Mouse (Mus musculus): ENCODE results near the gene Farp2. TPM values are rescaled to one million over a fixed set of nuclear protein-coding genes. Genes with fewer than 3 reads are reported as not detected.
"Not testable (repeated sequence)": the region's sequence is repeated elsewhere in the genome, so short reads cannot be mapped to it uniquely, and the experiment has no call there.

Gene Farp2
- total RNA-seq, 2 experiments from 2014 or later: 11.7 to 12.9 TPM

DNA sequence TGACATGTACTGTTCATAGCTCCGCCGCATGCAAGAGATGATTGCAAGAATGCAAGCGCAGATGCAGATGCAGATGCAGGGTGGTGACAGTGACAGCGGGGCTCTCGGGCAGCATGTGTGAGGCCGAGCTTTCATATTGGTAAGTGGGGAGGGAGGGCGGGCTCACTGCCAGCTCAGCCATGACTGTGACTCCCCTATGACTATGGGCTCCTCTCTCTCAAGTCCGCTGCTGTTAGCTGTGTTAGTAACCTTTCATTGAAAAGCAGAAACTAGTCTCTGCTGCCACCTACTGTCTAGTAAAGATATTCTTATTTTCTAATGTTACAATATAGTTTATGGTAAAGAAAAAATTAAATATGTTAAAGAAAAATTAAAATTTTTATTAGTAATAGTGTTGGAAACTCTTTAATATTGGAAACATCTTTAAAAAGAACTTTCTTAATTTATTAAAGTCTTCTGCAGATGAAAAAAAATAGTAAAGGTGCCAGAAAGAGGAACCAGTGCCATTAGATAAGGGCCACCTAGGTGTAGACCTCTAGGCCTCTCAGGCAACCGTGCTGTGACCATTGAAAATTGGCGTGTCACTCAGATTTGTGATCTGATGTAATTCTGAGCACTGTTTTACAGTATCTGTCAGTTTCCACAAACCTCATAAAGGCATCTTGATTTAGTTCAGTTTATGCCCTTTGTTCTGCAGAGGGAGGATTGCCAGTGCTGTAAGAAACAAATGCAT is 4.8 kb upstream of the Farp2 start:
- no peak for DNase-seq (ENCODE audit: extremely low spot score in 1 of 2, low spot score in 2 of 2)
- intact Hi-C loops (cut with DNase I): loop anchor here (2.0 to 5.0 kb wide), 2 partner anchors 65 to 332 kb away; no protein-coding TSS in a partner anchor
- no peak overlapping the region for H3K27ac ChIP-seq

DNA sequence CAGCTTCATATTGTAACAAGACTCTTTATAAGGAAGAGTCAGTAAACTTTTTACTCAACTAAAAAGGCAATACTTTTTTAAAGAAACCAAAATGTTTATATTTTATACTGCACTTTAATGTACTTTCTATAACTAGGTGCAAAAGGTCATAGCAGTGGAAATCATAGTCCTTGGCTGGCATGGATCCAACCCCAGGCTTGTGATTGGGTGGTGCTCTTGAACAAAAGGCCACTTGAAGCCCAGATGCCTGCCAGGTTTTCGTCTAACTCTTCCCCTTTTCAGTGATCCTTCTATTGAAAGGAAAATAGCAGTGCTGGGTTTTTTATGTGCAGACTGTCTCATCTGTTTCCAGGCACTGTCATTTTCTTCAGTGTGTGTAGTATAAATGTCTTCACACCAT is 3.3 kb upstream of the Farp2 start:
- intact Hi-C loops (cut with DNase I): loop anchor here (5.0 kb wide), 1 partner anchor 66 kb away; no protein-coding TSS in a partner anchor
- DNase-seq (ENCODE audit: extremely low spot score in 1 of 2, low spot score in 2 of 2); H3K4me3 ChIP-seq; H3K27ac ChIP-seq: not testable (repeated sequence)

More for the DNA sequence above, 4.8 kb upstream of the Farp2 start:
- no peak overlapping the region for H3K4me3 ChIP-seq
- TF ChIP-seq CTCF (IDR thresholded peaks at IDR 0.05): peak; percentile 70

DNA sequence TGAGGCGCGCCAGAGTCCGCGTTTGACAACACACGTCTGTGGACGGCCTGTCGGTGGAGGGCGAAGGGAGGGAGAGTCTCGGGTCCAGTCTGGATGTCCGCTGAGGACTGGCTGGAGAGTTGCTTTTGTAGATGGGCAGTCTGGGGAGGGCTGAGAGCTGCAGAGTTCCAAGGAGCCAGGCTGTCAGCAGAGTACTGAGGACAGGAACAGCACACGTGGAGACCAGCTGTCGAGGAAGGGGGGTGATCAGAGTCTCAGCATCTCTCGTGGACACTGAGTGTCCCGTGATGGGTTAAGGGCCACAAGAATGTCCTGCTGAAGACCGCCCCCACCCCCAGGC is 442 bp downstream of the Farp2 start:
- no peak for DNase-seq (ENCODE audit: extremely low spot score in 1 of 2, low spot score in 2 of 2)
- Histone ChIP-seq H3K27ac (peak overlapping the region; percentile 85), H3K4me3 (peak overlapping the region; percentile 84)
- no peak for TF ChIP-seq CTCF (IDR thresholded peaks at IDR 0.05)
- intact Hi-C loops (cut with DNase I): loop anchor here (5.0 to 10.0 kb wide), 5 partner anchors 120 to 290 kb away; partner anchors contain the start of genes Dtymk, Ing5, Pask and Ppp1r7

DNA sequence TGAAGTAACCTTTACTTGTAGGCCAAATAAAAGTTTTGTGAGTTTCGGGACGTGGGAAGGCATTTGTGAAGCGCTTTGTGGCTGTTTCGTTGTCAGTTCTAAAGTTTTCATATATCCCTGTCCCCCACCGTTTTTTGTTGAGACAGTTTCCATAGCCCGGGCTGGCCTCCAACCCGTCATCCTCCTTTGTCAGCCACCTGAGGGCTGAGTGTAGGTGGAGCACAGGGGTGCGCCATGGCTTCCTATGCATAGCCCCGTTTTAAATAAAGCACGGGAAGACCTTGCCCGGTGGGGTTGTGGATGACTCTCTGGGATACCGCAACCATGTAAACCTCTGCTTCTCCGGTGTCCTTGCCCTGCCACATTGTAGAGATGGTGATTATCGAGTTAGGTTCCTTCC is 1.3 kb downstream of the Farp2 start:
- H3K27ac ChIP-seq: no peak overlapping the region
- DNase-seq (ENCODE audit: extremely low spot score in 1 of 2, low spot score in 2 of 2): no peak
- no peak for TF ChIP-seq CTCF (IDR thresholded peaks at IDR 0.05)
- intact Hi-C loops (cut with DNase I): loop anchor here (5.0 to 10.0 kb wide), 5 partner anchors 119 to 289 kb away; partner anchors contain the start of genes Dtymk, Ing5, Pask and Ppp1r7
- H3K4me3 ChIP-seq: no peak overlapping the region

DNA sequence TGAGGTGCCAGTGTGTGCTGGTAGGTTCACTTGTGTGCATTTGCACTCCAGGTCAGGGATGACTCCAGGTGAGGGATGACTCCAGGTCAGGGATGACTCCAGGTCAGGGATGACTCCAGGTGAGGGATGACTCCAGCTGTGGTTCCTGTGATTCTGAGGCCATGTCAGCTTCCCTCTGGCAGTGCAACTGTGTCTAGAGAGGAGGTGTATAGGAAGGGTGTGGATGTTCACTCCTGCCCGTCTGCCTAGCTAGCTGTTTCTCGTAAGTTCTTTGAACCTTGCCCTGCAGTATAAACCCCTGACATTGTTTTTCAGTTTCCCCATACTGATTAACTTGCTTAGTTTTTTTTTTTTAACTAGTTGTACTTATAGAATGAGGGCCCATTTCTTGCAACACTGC is 9.6 kb downstream of the Farp2 start:
- intact Hi-C loops (cut with DNase I): no loop called here
- no peak for DNase-seq (ENCODE audit: extremely low spot score in 1 of 2, low spot score in 2 of 2)
- Histone ChIP-seq H3K4me3 (no peak overlapping the region), H3K27ac (no peak overlapping the region)
- no peak for TF ChIP-seq CTCF (IDR thresholded peaks at IDR 0.05)

DNA sequence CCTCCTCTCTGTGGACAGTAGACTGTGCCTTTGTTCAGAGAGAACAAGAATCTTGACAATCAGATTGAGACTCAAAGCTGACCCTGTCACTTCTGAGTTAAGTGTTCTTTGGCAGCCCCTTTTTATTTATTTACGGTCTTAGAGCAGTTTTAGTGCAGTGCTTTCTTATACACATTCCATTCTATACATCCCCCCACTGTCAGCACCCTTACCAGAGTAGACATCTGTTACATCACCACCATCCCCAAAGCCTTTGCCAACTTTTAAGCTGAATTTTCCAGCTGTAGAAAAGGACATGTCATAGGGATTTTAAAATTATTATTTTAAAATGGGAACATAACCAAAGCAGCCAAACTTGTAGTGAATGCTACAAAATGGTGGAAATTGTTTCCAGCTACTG is 10.4 kb downstream of the Farp2 start:
- DNase-seq (ENCODE audit: extremely low spot score in 1 of 2, low spot score in 2 of 2): no peak
- Histone ChIP-seq H3K4me3 (no peak overlapping the region), H3K27ac (no peak overlapping the region)
- intact Hi-C loops (cut with DNase I): no loop called here
- TF ChIP-seq CTCF (IDR thresholded peaks at IDR 0.05): no peak

DNA sequence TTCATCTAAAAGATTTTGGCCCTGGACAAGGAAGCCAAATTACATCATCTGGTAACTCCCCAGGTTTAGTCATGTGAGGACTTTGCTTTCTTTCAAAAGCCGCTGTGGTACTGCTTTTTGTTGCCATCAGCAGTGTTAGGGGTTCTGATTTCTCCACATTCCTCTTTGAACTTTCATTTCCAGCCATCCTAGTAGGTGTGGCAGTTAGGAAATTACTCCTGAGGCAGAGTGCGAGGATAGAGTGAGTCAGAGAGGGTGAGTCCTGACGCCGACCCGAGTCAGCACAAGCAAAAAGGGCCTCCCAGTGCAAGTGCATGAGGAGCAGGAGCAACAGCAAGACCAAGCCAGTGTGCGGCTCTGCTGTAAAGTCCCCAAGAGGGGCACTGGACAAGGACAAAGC is 17.9 kb downstream of the Farp2 start:
- H3K4me3 ChIP-seq: no peak overlapping the region
- H3K27ac ChIP-seq: no peak overlapping the region
- intact Hi-C loops (cut with DNase I): no loop called here
- no peak for TF ChIP-seq CTCF (IDR thresholded peaks at IDR 0.05)
- no peak for DNase-seq (ENCODE audit: extremely low spot score in 1 of 2, low spot score in 2 of 2)

DNA sequence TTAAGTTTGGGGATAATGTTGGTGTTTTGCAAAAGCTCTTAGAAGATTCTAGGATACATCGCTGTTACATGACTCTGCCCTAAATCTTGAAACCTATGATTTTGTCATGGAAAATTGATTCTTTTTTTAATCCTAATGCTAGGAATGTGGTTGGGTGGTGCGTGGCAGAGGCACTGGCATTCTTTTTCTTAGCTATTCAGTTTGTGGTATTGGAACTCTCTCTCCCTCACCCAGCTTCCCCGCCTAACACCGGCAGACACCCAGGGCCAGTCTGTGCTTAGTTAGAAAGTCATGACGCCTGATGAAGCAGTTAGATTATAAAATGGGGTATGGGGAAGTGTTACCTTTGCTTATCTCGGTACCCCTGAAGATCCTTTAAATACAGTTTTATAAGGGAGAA is 25.3 kb downstream of the Farp2 start:
- H3K4me3 ChIP-seq: no peak overlapping the region
- no peak for TF ChIP-seq CTCF (IDR thresholded peaks at IDR 0.05)

DNA sequence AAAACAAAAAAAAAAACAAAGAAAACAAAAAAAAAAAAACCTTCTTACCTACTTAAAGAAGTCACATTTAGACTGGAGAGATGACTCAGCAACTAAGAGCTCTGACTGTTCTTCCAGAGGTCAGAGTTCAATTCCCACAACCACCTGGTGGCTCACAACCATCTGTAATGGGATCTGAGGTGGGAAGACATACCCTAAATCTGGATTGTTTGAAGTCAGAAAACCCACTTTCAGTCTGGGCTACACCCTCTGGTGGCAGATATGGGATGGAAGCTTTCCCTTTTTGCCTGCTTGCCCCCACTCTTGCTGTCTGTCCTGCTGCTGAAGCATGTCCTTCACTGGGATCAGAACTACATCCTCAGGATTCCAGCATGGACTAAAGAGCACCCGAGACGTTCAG is 31.3 kb downstream of the Farp2 start:
- no peak for DNase-seq (ENCODE audit: extremely low spot score in 1 of 2, low spot score in 2 of 2)
- H3K4me3 ChIP-seq: no peak overlapping the region
- intact Hi-C loops (cut with DNase I): no loop called here
- no peak overlapping the region for H3K27ac ChIP-seq
- no peak; the same call in 1 of the 2 replicates for TF ChIP-seq CTCF (IDR thresholded peaks at IDR 0.05)

More for the DNA sequence above, 25.3 kb downstream of the Farp2 start:
- intact Hi-C loops (cut with DNase I): no loop called here
- no peak overlapping the region for H3K27ac ChIP-seq
- no peak for DNase-seq (ENCODE audit: extremely low spot score in 1 of 2, low spot score in 2 of 2)

DNA sequence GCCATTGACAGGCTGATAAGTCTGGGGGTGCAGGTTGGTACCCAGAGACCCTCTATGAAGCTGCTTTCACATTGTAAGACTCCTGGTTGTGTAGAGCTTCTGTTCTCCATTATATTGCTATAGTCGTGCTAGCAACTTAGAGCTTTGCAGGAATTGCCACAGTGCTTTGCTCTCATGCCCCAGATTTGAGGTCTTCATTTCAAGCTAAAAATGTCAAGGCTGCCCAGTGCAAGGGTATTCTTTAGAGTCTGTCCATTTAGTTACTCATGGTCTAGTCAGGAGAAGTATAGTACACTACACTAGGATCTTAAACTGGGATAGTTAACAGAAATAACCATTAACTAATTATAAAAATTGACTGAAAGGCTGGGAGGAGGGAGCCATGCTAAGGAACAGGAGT is 35.4 kb downstream of the Farp2 start:
- no peak overlapping the region for H3K4me3 ChIP-seq
- intact Hi-C loops (cut with DNase I): no loop called here
- DNase-seq (ENCODE audit: extremely low spot score in 1 of 2, low spot score in 2 of 2): no peak
- no peak overlapping the region for H3K27ac ChIP-seq
- no peak for TF ChIP-seq CTCF (IDR thresholded peaks at IDR 0.05)

DNA sequence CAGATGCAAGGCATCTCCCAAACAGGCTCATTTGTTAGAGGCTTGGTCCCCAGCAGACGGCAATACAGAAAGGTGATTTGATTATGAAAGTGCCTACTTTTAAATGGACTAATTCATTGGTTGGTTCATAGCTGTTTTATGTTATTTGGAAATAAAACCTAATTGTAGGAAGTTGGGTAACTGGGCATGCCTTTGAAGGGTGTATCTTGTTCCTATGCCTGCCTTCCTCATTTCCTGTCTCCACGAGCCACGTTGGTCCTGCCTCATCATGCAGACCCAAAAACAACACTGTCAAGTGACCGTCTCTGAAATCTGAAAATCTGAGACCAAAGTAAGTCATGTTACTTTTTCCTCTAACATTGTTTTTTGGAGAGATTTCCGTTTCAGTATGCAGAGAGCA is 39.5 kb downstream of the Farp2 start:
- intact Hi-C loops (cut with DNase I): no loop called here
- H3K4me3 ChIP-seq: no peak overlapping the region
- no peak for DNase-seq (ENCODE audit: extremely low spot score in 1 of 2, low spot score in 2 of 2)
- no peak overlapping the region for H3K27ac ChIP-seq
- TF ChIP-seq CTCF (IDR thresholded peaks at IDR 0.05): no peak

DNA sequence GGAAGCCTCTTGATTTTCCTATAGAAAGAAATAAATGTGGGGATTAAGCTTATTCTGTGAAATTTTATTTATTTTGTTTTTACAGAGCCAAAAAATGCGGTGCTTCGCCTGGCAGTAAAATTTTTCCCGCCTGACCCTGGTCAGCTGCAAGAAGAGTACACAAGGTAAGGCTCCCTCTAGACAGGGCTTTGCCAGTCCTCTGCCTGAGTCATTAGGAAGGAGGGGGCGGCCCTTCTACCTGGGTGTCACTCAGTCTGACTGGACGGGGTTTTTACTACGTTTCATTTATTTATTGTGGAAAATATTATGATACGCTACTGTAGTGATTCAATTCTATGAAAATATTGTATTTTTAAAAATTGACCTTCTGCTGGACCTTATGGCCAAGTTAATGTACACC is 51.3 kb downstream of the Farp2 start:
- Histone ChIP-seq H3K4me3 (no peak overlapping the region), H3K27ac (no peak overlapping the region)
- TF ChIP-seq CTCF (IDR thresholded peaks at IDR 0.05): no peak
- intact Hi-C loops (cut with DNase I): no loop called here
- no peak for DNase-seq (ENCODE audit: extremely low spot score in 1 of 2, low spot score in 2 of 2)

DNA sequence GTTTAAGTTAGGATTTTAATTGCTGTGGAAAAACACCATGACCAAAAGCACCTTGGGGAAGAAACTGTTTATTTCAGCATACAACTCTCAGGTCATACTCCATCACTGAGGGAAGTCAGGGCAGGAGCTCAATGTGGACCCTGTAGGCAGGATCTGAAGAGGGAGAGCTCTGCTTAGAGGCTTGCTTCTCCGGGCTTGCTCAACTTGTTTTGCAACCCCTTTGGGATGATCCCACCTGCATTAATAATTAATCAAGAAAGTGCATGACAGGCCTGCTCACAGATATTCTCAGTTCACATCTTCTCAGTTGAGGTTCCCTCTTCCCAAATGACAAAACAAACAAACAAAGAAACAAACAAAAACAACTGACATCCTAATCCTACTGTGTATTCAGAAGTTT is 51.8 kb downstream of the Farp2 start:
- intact Hi-C loops (cut with DNase I): no loop called here
- TF ChIP-seq CTCF (IDR thresholded peaks at IDR 0.05): no peak
- H3K4me3 ChIP-seq: no peak overlapping the region
- no peak for DNase-seq (ENCODE audit: extremely low spot score in 1 of 2, low spot score in 2 of 2)
- no peak overlapping the region for H3K27ac ChIP-seq

All from left cerebral cortex, adult 2 months (tissue).